In the genomic region with DNA sequence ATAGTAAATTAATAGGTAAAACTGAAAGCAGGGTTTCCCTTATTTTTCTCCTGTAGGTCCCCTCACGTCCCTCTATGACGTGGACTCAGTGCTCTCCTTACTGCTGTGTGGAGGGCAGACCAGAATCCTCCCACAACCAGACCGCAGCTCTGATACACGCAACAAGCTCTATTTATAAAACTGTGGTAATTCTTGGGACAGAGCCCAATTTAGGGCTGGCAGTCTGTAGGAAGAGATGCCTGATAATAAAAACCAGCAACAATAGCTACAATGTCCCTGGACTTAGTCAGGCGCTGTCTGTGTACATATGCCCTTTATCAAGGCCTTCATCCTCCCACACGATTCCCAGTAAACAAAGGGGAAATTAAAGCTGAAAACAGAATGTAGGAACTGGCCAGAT, we compare ENCODE assay signal across 12 mouse cellular contexts. TPM values are rescaled to one million over a fixed set of nuclear protein-coding genes. Genes with fewer than 3 reads are reported as not detected.
DNase-seq lines count a peak whose midpoint lies in the region; ATAC-seq lines count a peak whose summit lies in the region.
"Had no signal": no experiment of that assay in that cellular context is flagged by ENCODE, and none has a peak within 500 bp of the region (broad histone marks: within the 10 kb centered on the region; RNA-seq: fewer than 3 reads in every experiment).

No protein-coding gene starts in this region.

- ATAC-seq in heart, embryonic 14.5 days (ENCODE audit: insufficient number of reproducible peaks, insufficient read depth, low FRiP score, low read depth): peak; percentile 23; the same call in 1 of the 2 replicates
- ATAC-seq: hindbrain, postnatal 0 days had no signal

- DNase-seq in heart, adult 18-20 months: peak; percentile 58 to 77
- DNase-seq in heart, postnatal 25 days (ENCODE audit: low spot score): no peak
- peak; percentile 73 for DNase-seq in MN1 (ENCODE audit: low spot score)
- DNase-seq in lung, postnatal 36 days: peak; percentile 81
- no peak for DNase-seq in thymus, postnatal 36 days
- DNase-seq in ovary, postnatal 36 days (ENCODE audit: low spot score): no peak
- no peak for DNase-seq in thymus, adult 18-20 months
- DNase-seq: kidney, postnatal 25 days; left cerebral cortex, postnatal 4 days had no signal

- 0 out of 2 replicates have a peak overlapping the region, but pooled peaks have one; percentile 41 for H3K9ac ChIP-seq in heart, embryonic 14.5 days (ENCODE audit: low read length)
- H3K9ac ChIP-seq: midbrain, embryonic 12.5 days had no signal

- no peaks in the 10 kb centered on the region for H3K9me3 ChIP-seq in heart, embryonic 14.5 days (ENCODE audit: control insufficient read depth, low read length)
- H3K9me3 ChIP-seq: midbrain, embryonic 12.5 days had no signal

- peaks cover 8% of the 10 kb centered on the region for H3K27me3 ChIP-seq in heart, embryonic 14.5 days (ENCODE audit: control insufficient read depth, insufficient read depth, low read length)

- peak overlapping the region; percentile 84 to 87 for H3K27ac ChIP-seq in heart, embryonic 14.5 days (replicated peaks in 1 of 2; ENCODE audit: control insufficient read depth in 1 of 2, insufficient read depth in 1 of 2, low read depth in 2 of 2, low read length in 2 of 2)
- H3K27ac ChIP-seq: hindbrain, postnatal 0 days; midbrain, embryonic 12.5 days had no signal

- H3K4me3 ChIP-seq in heart, embryonic 14.5 days (ENCODE audit: control insufficient read depth in 1 of 2, insufficient read depth in 1 of 2, low read depth in 1 of 2, low read length in 2 of 2): no peak overlapping the region
- H3K4me3 ChIP-seq: midbrain, embryonic 12.5 days had no signal

- peak overlapping the region; percentile 30; the same call in 1 of the 2 replicates for H3K4me2 ChIP-seq in heart, embryonic 14.5 days (ENCODE audit: low read length)
- H3K4me2 ChIP-seq: midbrain, embryonic 12.5 days had no signal

- no peaks in the 10 kb centered on the region for H3K36me3 ChIP-seq in heart, embryonic 14.5 days (ENCODE audit: control insufficient read depth, insufficient read depth, low read length)
- H3K36me3 ChIP-seq: midbrain, embryonic 12.5 days had no signal

- peaks cover 9 to 26% of the 10 kb centered on the region in 2 experiments for H3K4me1 ChIP-seq in heart, embryonic 14.5 days (ENCODE audit: control insufficient read depth in 2 of 2, insufficient read depth in 2 of 2, low read length in 2 of 2)

- intact Hi-C loops in heart, postnatal 25 days (cut with DNase I): loop anchor here (10.0 kb wide), 1 partner anchor 249 kb away; the partner anchor contains the start of genes Eif3k and Map4k1

- WGBS in heart, embryonic 14.5 days: 9% methylated on average over 6 of the region's 6 CpGs

RNA-seq across cellular contexts. Expression of gene Kcnk6, which starts 1.4 kb away (rescaled TPM):
- total RNA-seq in heart, adult 18-20 months (2021): 1 to 10 TPM; 2.7 to 2.9 TPM
- 1 to 10 TPM; 2.4 to 2.5 TPM for total RNA-seq in heart, postnatal 25 days (2021)
- polyA plus RNA-seq in heart, embryonic 14.5 days (2014; fragmentation: Nextera tagmentation; extraction: Ambion mirVana): 0.85 and 1.2 TPM in 2 replicates

RNA-seq across cellular contexts. Expression of gene Yif1b, which starts 4.4 kb away (rescaled TPM):
- 10 to 100 TPM; 66.3 to 69.2 TPM for total RNA-seq in heart, adult 18-20 months (2021)
- 10 to 100 TPM; 75.2 to 78.9 TPM for total RNA-seq in heart, postnatal 25 days (2021)
- polyA plus RNA-seq in heart, embryonic 14.5 days (2014; fragmentation: Nextera tagmentation; extraction: Ambion mirVana): 105 and 114 TPM in 2 replicates

RNA-seq across cellular contexts. Expression of gene 2200002D01Rik, which starts 14.5 kb away (rescaled TPM):
- 1 to 10 TPM in 1 of 2 experiments, under 1 TPM in 1; 0.77 to 1.6 TPM for total RNA-seq in heart, adult 18-20 months (2021)
- 1 to 10 TPM in 1 of 2 experiments, under 1 TPM in 1; 0.73 to 3.7 TPM for total RNA-seq in heart, postnatal 25 days (2021)
- 5.9 and 7.7 TPM in 2 replicates for polyA plus RNA-seq in heart, embryonic 14.5 days (2014; fragmentation: Nextera tagmentation; extraction: Ambion mirVana)
- total RNA-seq: hindbrain, postnatal 0 days had no signal

RNA-seq across cellular contexts. Expression of gene Catsperg1, which starts 19.9 kb away (rescaled TPM):
- total RNA-seq in heart, adult 18-20 months (2021): under 1 TPM in 1 of 2 experiments, not detected in 1; 0.89 TPM
- total RNA-seq in heart, postnatal 25 days (2021): under 1 TPM; 0.16 to 0.34 TPM
- 0.44 and 0.66 TPM in 2 replicates for polyA plus RNA-seq in heart, embryonic 14.5 days (2014; fragmentation: Nextera tagmentation; extraction: Ambion mirVana)

RNA-seq across cellular contexts. Expression of gene Spint2, which starts 48.0 kb away (rescaled TPM):
- 10 to 100 TPM; 45.7 to 53.8 TPM for total RNA-seq in heart, adult 18-20 months (2021)
- total RNA-seq in heart, postnatal 25 days (2021): 10 to 100 TPM; 33.5 to 37.1 TPM
- 93.5 and 98.5 TPM in 2 replicates for polyA plus RNA-seq in heart, embryonic 14.5 days (2014; fragmentation: Nextera tagmentation; extraction: Ambion mirVana)

Comparison
In these comparisons a context has a peak if more than half of its experiments do, and no peak if none do; other contexts are left out.
1. DNase-seq: peak in heart, adult 18-20 months (2 of 2), MN1 (single experiment) and lung, postnatal 36 days (single experiment); none in heart, postnatal 25 days (single experiment), thymus, postnatal 36 days (0 of 2), ovary, postnatal 36 days (single experiment) and thymus, adult 18-20 months (0 of 2).